ENCODE assay signal across 27 mouse cellular contexts in the genomic region with DNA sequence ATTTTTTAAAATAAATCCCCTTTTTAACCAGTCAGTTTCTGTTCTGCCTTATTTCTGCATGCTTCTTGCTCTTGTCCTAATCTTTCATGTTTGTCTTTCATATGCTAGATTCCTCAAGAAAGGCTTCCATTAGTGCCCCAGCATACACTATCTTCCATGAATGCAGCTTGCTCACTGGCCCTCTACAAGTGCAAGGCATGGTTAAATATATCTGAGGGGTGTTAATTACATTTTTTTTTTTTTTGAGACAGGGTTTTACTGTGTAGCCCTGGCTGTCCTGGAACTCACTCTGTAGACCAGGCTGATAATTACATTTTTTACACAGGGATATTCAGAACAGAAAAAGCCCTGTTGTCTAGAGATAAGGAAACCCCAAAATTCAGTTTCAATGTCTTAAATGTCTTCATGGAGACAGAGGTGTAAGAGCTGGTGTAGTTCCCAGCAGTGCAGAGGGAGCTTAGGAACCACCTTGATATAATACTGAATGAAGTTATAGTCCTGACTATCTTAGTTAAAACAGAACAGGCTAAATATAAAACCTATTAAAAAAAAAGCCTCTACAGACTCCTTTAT. TPM values are rescaled to one million over a fixed set of nuclear protein-coding genes. Genes with fewer than 3 reads are reported as not detected.
DNase-seq lines count a peak whose midpoint lies in the region; ATAC-seq and TF ChIP-seq lines count a peak whose summit lies in the region.
"Had no signal": no experiment of that assay in that cellular context is flagged by ENCODE, and none has a peak within 500 bp of the region (broad histone marks: within the 10 kb centered on the region; RNA-seq: fewer than 3 reads in every experiment).

No protein-coding gene starts in this region.

- H3K9me3 ChIP-seq in heart, embryonic 15.5 days (replicated peaks): no peaks in the 10 kb centered on the region
- no peaks in the 10 kb centered on the region for H3K9me3 ChIP-seq in MEL (replicated peaks; ENCODE audit: insufficient read depth, low read length)
- no peaks in the 10 kb centered on the region for H3K9me3 ChIP-seq in liver, embryonic 15.5 days (replicated peaks)
- H3K9me3 ChIP-seq: hindbrain, embryonic 12.5 days; intestine, embryonic 15.5 days had no signal

- no peak for TF ChIP-seq CTCF in MEL (IDR thresholded peaks at IDR 0.05 in 2 of 3, conservative IDR thresholded peaks at IDR 0.05 in 1 of 3; ENCODE audit: control insufficient read depth in 1 of 3, insufficient read depth in 1 of 3, low read depth in 2 of 3, low read length in 3 of 3, poor library complexity in 1 of 3, severe bottlenecking in 1 of 3)

- peak; percentile 59 to 81 for TF ChIP-seq EP300 in MEL (IDR thresholded peaks at IDR 0.05; ENCODE audit: low read depth in 1 of 2, low read length in 2 of 2)

- peak; percentile 19 for DNase-seq in heart, adult 11 months
- DNase-seq in heart, postnatal 10 days: no peak
- no peak for DNase-seq in heart, postnatal 36 days
- DNase-seq in MEL (ENCODE audit: low read depth, low spot score): peak; percentile 74
- no peak for DNase-seq in thymus, adult 18-20 months
- DNase-seq in kidney, postnatal 10 days: no peak
- DNase-seq: adrenal gland, postnatal 14 days; cerebellum, adult 11 months; cerebellum, adult 9-10 months; cerebellum, postnatal 36 days; gastrocnemius, postnatal 25 days; kidney, adult 2 months; kidney, postnatal 4 days; lung, postnatal 4 days; midbrain, embryonic 14.5 days; retina, postnatal 1 day; right cerebral cortex, postnatal 14 days; thymus, postnatal 25 days had no signal

- H3K4me1 ChIP-seq in heart, embryonic 15.5 days (replicated peaks): peaks cover 31% of the 10 kb centered on the region
- peaks cover 20 to 29% of the 10 kb centered on the region in 2 experiments for H3K4me1 ChIP-seq in MEL (ENCODE audit: control insufficient read depth in 1 of 2, insufficient read depth in 2 of 2, low read length in 2 of 2)
- H3K4me1 ChIP-seq in liver, embryonic 15.5 days (replicated peaks): peaks cover 85% of the 10 kb centered on the region
- H3K4me1 ChIP-seq: intestine, embryonic 15.5 days had no signal

- no peak overlapping the region for H3K4me3 ChIP-seq in heart, embryonic 15.5 days
- no peak overlapping the region for H3K4me3 ChIP-seq in MEL (ENCODE audit: control insufficient read depth in 1 of 2, insufficient read depth in 1 of 2, low read depth in 2 of 2, low read length in 2 of 2)
- H3K4me3 ChIP-seq in liver, embryonic 15.5 days (replicated peaks): no peak overlapping the region
- H3K4me3 ChIP-seq: hindbrain, embryonic 12.5 days; intestine, embryonic 15.5 days had no signal

- H3K9ac ChIP-seq in heart, embryonic 15.5 days: no peak overlapping the region
- H3K9ac ChIP-seq in MEL (ENCODE audit: control insufficient read depth, low read depth, low read length, poor library complexity, severe bottlenecking): no peak overlapping the region
- H3K9ac ChIP-seq in liver, embryonic 15.5 days: no peak overlapping the region
- H3K9ac ChIP-seq: hindbrain, embryonic 12.5 days; intestine, embryonic 15.5 days had no signal

- TF ChIP-seq RAD21 in MEL (IDR thresholded peaks at IDR 0.05; ENCODE audit: low read depth, low read length): no peak

- H3K79me2 ChIP-seq in MEL (ENCODE audit: control insufficient read depth, insufficient read depth, low read length, poor library complexity): peaks cover 9% of the 10 kb centered on the region

- 0 out of 2 replicates have a peak overlapping the region, but pooled peaks have one; percentile 73 for H3K27ac ChIP-seq in heart, embryonic 15.5 days
- H3K27ac ChIP-seq in MEL (ENCODE audit: control insufficient read depth, low read depth, low read length): peak overlapping the region; percentile 59
- peak overlapping the region; percentile 67 for H3K27ac ChIP-seq in liver, embryonic 15.5 days (replicated peaks)
- H3K27ac ChIP-seq: hindbrain, embryonic 12.5 days; hindbrain, postnatal 0 days; intestine, embryonic 15.5 days had no signal

- H3K27me3 ChIP-seq in heart, embryonic 15.5 days: 0 out of 2 replicates have a peak, but pooled peaks cover 8% of the 10 kb centered on the region
- H3K27me3 ChIP-seq in MEL (ENCODE audit: control insufficient read depth in 1 of 2, insufficient read depth in 2 of 2, low read length in 2 of 2): no peaks in the 10 kb centered on the region
- no peaks in the 10 kb centered on the region for H3K27me3 ChIP-seq in liver, embryonic 15.5 days
- H3K27me3 ChIP-seq: CH12.LX; hindbrain, embryonic 12.5 days; intestine, embryonic 15.5 days; Patski had no signal

- ATAC-seq in heart, embryonic 15.5 days (replicated peaks; ENCODE audit: insufficient number of reproducible peaks, insufficient read depth, low FRiP score, low read depth): no peak
- ATAC-seq in liver, embryonic 15.5 days (ENCODE audit: insufficient read depth): no peak
- ATAC-seq: forebrain, embryonic 14.5 days; hindbrain, postnatal 0 days; intestine, embryonic 15.5 days; lung, postnatal 0 days had no signal

- no peak for TF ChIP-seq POLR2A in MEL (IDR thresholded peaks at IDR 0.05; ENCODE audit: control insufficient read depth in 1 of 2, insufficient read depth in 1 of 2, low read depth in 1 of 2, low read length in 2 of 2, poor library complexity in 1 of 2)

- H3K4me2 ChIP-seq in heart, embryonic 15.5 days: peak overlapping the region; percentile 22; the same call in 1 of the 2 replicates
- no peak overlapping the region for H3K4me2 ChIP-seq in liver, embryonic 15.5 days
- H3K4me2 ChIP-seq: hindbrain, embryonic 12.5 days; intestine, embryonic 15.5 days had no signal

- intact Hi-C loops in heart, postnatal 10 days (cut with DNase I): no loop called here
- intact Hi-C loops in heart, postnatal 36 days (cut with DNase I): no loop called here

- H3K36me3 ChIP-seq in heart, embryonic 15.5 days: no peaks in the 10 kb centered on the region
- H3K36me3 ChIP-seq in MEL (ENCODE audit: control insufficient read depth in 1 of 2, insufficient read depth in 2 of 2, low read length in 2 of 2): peaks cover 0 to 44% of the 10 kb centered on the region in 2 experiments; a peak in 3 of 4 replicates
- peaks cover 13% of the 10 kb centered on the region; the same call in 1 of the 2 replicates for H3K36me3 ChIP-seq in liver, embryonic 15.5 days (replicated peaks)

TF ChIP-seq in MEL, 35 proteins besides CTCF, POLR2A, EP300 and RAD21:
- TF ChIP-seq ZNF384 (IDR thresholded peaks at IDR 0.05; ENCODE audit: low read depth, low read length) (peak; percentile 96), MAX (IDR thresholded peaks at IDR 0.05; ENCODE audit: low read length) (no peak), TAL1 (IDR thresholded peaks at IDR 0.05; ENCODE audit: low read length) (peak; percentile 80), GATA1 (IDR thresholded peaks at IDR 0.05; ENCODE audit: low read depth, low read length) (peak; percentile 69), RCOR1 (IDR thresholded peaks at IDR 0.05; ENCODE audit: low read depth, low read length) (0 out of 2 replicates have a peak, but pooled peaks have one; percentile 12), ZC3H11A (IDR thresholded peaks at IDR 0.05; ENCODE audit: low read depth, low read length) (no peak), ETS1 (IDR thresholded peaks at IDR 0.05; ENCODE audit: low read depth, low read length) (peak; percentile 41; the same call in 1 of the 2 replicates), CHD2 (IDR thresholded peaks at IDR 0.05; ENCODE audit: low read length) (no peak), TBP (IDR thresholded peaks at IDR 0.05; ENCODE audit: low read depth, low read length) (0 out of 2 replicates have a peak, but pooled peaks have one; percentile 15), TCF12 (IDR thresholded peaks at IDR 0.05; ENCODE audit: low read depth, low read length) (peak; percentile 71), BHLHE40 (IDR thresholded peaks at IDR 0.05; ENCODE audit: borderline replicate concordance, low read depth, low read length) (no peak)

RNA-seq across cellular contexts. Expression of gene C2cd2, which starts 3.9 kb away (rescaled TPM):
- 10 to 100 TPM; 23.4 to 26.6 TPM for total RNA-seq in heart, postnatal 10 days (2021)
- 15.2 and 18.5 TPM in 2 replicates for polyA plus RNA-seq in heart, embryonic 15.5 days (2015; fragmentation: Nextera tagmentation; extraction: Ambion mirVana)
- 10 to 100 TPM; 18.3 to 28.8 TPM for total RNA-seq in heart, postnatal 36 days (2021)
- 8.9 and 12.4 TPM in 2 replicates for total RNA-seq in MEL (2012; rRNA removed)
- 10 to 100 TPM in 1 of 2 experiments, not detected in 1; 20.7 TPM for polyA plus RNA-seq in MEL (2012; ENCODE audit: insufficient read depth in 1 of 2, insufficient read length in 2 of 2, low read depth in 1 of 2, low replicate concordance in 2 of 2, missing spikeins in 1 of 2)
- 5.5 and 6.0 TPM in 2 replicates for polyA plus RNA-seq in liver, embryonic 15.5 days (2015; fragmentation: Nextera tagmentation; extraction: Ambion mirVana)

RNA-seq across cellular contexts. Expression of gene Zbtb21, which starts 3.9 kb away (rescaled TPM):
- total RNA-seq in heart, postnatal 10 days (2021): 10 to 100 TPM; 12.2 to 12.4 TPM
- 6.4 and 7.4 TPM in 2 replicates for polyA plus RNA-seq in heart, embryonic 15.5 days (2015; fragmentation: Nextera tagmentation; extraction: Ambion mirVana)
- total RNA-seq in heart, postnatal 36 days (2021): 1 to 10 TPM; 9.3 to 9.5 TPM
- 7.3 and 9.4 TPM in 2 replicates for total RNA-seq in MEL (2012; rRNA removed)
- 1 to 10 TPM in 1 of 2 experiments, not detected in 1; 9.6 TPM for polyA plus RNA-seq in MEL (2012; ENCODE audit: insufficient read depth in 1 of 2, insufficient read length in 2 of 2, low read depth in 1 of 2, low replicate concordance in 2 of 2, missing spikeins in 1 of 2)
- 3.3 and 3.8 TPM in 2 replicates for polyA plus RNA-seq in liver, embryonic 15.5 days (2015; fragmentation: Nextera tagmentation; extraction: Ambion mirVana)

RNA-seq across cellular contexts. Expression of gene B230307C23Rik, which starts 38.6 kb away (rescaled TPM):
- total RNA-seq in heart, postnatal 10 days (2021): 1 to 10 TPM; 7.9 to 9.0 TPM
- 11.0 and 12.3 TPM in 2 replicates for polyA plus RNA-seq in heart, embryonic 15.5 days (2015; fragmentation: Nextera tagmentation; extraction: Ambion mirVana)
- 1 to 10 TPM; 4.1 to 4.3 TPM for total RNA-seq in heart, postnatal 36 days (2021)
- total RNA-seq in MEL (2012; rRNA removed): 37.9 and 54.8 TPM in 2 replicates
- 10 to 100 TPM in 1 of 2 experiments, not detected in 1; 27.4 TPM for polyA plus RNA-seq in MEL (2012; ENCODE audit: insufficient read depth in 1 of 2, insufficient read length in 2 of 2, low read depth in 1 of 2, low replicate concordance in 2 of 2, missing spikeins in 1 of 2)
- 9.8 and 11.0 TPM in 2 replicates for polyA plus RNA-seq in liver, embryonic 15.5 days (2015; fragmentation: Nextera tagmentation; extraction: Ambion mirVana)

Comparison
In these comparisons a context has a peak if more than half of its experiments do, and no peak if none do; other contexts are left out.
1. DNase-seq: peak in heart, adult 11 months (single experiment) and MEL (single experiment); none in heart, postnatal 10 days (0 of 2), heart, postnatal 36 days (0 of 2), thymus, adult 18-20 months (0 of 2) and kidney, postnatal 10 days (single experiment).
2. Peak in every context shown above with its lines, with median percentiles within 50 percentile points of each other: H3K27ac ChIP-seq.